Mouse (Mus musculus): ENCODE results near the gene Gm37240. TPM values are rescaled to one million over a fixed set of nuclear protein-coding genes. Genes with fewer than 3 reads are reported as not detected.

Gm37240 gene
- total RNA-seq, 1 experiment, result 1.2 TPM

- Histone ChIP-seq H3K9ac (ENCODE audit: insufficient read depth, low read depth, low read length, poor library complexity, severe bottlenecking) (no peak overlapping the region), H3K4me1 (ENCODE audit: control insufficient read depth in 2 of 2, insufficient read depth in 2 of 2, low read length in 2 of 2, poor library complexity in 1 of 2) (peaks cover 9 to 13% of the 10 kb centered on the region in 2 experiments), H3K27ac (ENCODE audit: insufficient read depth, low read depth, low read length, poor library complexity, severe bottlenecking) (no peak overlapping the region), H3K4me3 (ENCODE audit: insufficient read depth in 1 of 2, low read depth in 1 of 2, low read length in 2 of 2, poor library complexity in 1 of 2, severe bottlenecking in 1 of 2) (no peak overlapping the region), H3K9me3 (ENCODE audit: control insufficient read depth, insufficient read depth, low read depth, low read length) (no peaks in the 10 kb centered on the region), H3K36me3 (ENCODE audit: control insufficient read depth, insufficient read depth, low read length, poor library complexity, severe bottlenecking) (no peaks in the 10 kb centered on the region)
- TF ChIP-seq ZNF384 (IDR thresholded peaks at IDR 0.05; ENCODE audit: low read depth, low read length) (no peak), CHD2 (IDR thresholded peaks at IDR 0.05; ENCODE audit: low read depth, low read length) (no peak), MAFK (IDR thresholded peaks at IDR 0.05; ENCODE audit: insufficient read depth, low read depth, low read length) (no peak), HCFC1 (IDR thresholded peaks at IDR 0.05; ENCODE audit: borderline replicate concordance, insufficient read depth, low read length) (no peak), ZC3H11A (IDR thresholded peaks at IDR 0.05; ENCODE audit: borderline replicate concordance, low read depth, low read length) (no peak)
- in situ Hi-C loops (cut with MboI; ENCODE audit: low sequenced_read_pairs in 2 of 2, unreplicated experiment in 2 of 2), result no loop called here
- DNase-seq (ENCODE audit: low read depth, low spot score), result no peak
Measured at GRCm38 (mm10) chr3:85340491-85340890, 546.8 kb downstream of the Gm37240 start.

- H3K4me1 ChIP-seq (ENCODE audit: control insufficient read depth in 2 of 2, insufficient read depth in 2 of 2, low read length in 2 of 2, poor library complexity in 1 of 2), result peaks cover 9 to 13% of the 10 kb centered on the region in 2 experiments
- TF ChIP-seq ZNF384 (IDR thresholded peaks at IDR 0.05; ENCODE audit: low read depth, low read length) (no peak), CHD2 (IDR thresholded peaks at IDR 0.05; ENCODE audit: low read depth, low read length) (no peak), MAFK (IDR thresholded peaks at IDR 0.05; ENCODE audit: insufficient read depth, low read depth, low read length) (no peak), HCFC1 (IDR thresholded peaks at IDR 0.05; ENCODE audit: borderline replicate concordance, insufficient read depth, low read length) (no peak), ZC3H11A (IDR thresholded peaks at IDR 0.05; ENCODE audit: borderline replicate concordance, low read depth, low read length) (no peak)
- no peak overlapping the region for H3K4me3 ChIP-seq (ENCODE audit: insufficient read depth in 1 of 2, low read depth in 1 of 2, low read length in 2 of 2, poor library complexity in 1 of 2, severe bottlenecking in 1 of 2)
- no peak overlapping the region for H3K27ac ChIP-seq (ENCODE audit: insufficient read depth, low read depth, low read length, poor library complexity, severe bottlenecking)
- no peaks in the 10 kb centered on the region for H3K9me3 ChIP-seq (ENCODE audit: control insufficient read depth, insufficient read depth, low read depth, low read length)
- DNase-seq (ENCODE audit: low read depth, low spot score), result no peak
- in situ Hi-C loops (cut with MboI; ENCODE audit: low sequenced_read_pairs in 2 of 2, unreplicated experiment in 2 of 2), result no loop called here
- no peak overlapping the region for H3K9ac ChIP-seq (ENCODE audit: insufficient read depth, low read depth, low read length, poor library complexity, severe bottlenecking)
- no peaks in the 10 kb centered on the region for H3K36me3 ChIP-seq (ENCODE audit: control insufficient read depth, insufficient read depth, low read length, poor library complexity, severe bottlenecking)
Measured at GRCm38 (mm10) chr3:85339926-85340325, 547.4 kb downstream of the Gm37240 start.

GRCm38 (mm10) chr3:85339269-85339820 lies 548.0 kb downstream of the Gm37240 start:
- H3K36me3 ChIP-seq (ENCODE audit: control insufficient read depth, insufficient read depth, low read length, poor library complexity, severe bottlenecking), result no peaks in the 10 kb centered on the region
- TF ChIP-seq ZC3H11A (IDR thresholded peaks at IDR 0.05; ENCODE audit: borderline replicate concordance, low read depth, low read length) (no peak), CHD2 (IDR thresholded peaks at IDR 0.05; ENCODE audit: low read depth, low read length) (no peak), ZNF384 (IDR thresholded peaks at IDR 0.05; ENCODE audit: low read depth, low read length) (no peak), HCFC1 (IDR thresholded peaks at IDR 0.05; ENCODE audit: borderline replicate concordance, insufficient read depth, low read length) (no peak), MAFK (IDR thresholded peaks at IDR 0.05; ENCODE audit: insufficient read depth, low read depth, low read length) (no peak)
- in situ Hi-C loops (cut with MboI; ENCODE audit: low sequenced_read_pairs in 2 of 2, unreplicated experiment in 2 of 2), result no loop called here
- no peak overlapping the region for H3K9ac ChIP-seq (ENCODE audit: insufficient read depth, low read depth, low read length, poor library complexity, severe bottlenecking)
- no peaks in the 10 kb centered on the region for H3K9me3 ChIP-seq (ENCODE audit: control insufficient read depth, insufficient read depth, low read depth, low read length)
- H3K4me3 ChIP-seq (ENCODE audit: insufficient read depth in 1 of 2, low read depth in 1 of 2, low read length in 2 of 2, poor library complexity in 1 of 2, severe bottlenecking in 1 of 2), result no peak overlapping the region
- H3K4me1 ChIP-seq (ENCODE audit: control insufficient read depth in 2 of 2, insufficient read depth in 2 of 2, low read length in 2 of 2, poor library complexity in 1 of 2), result peaks cover 9 to 13% of the 10 kb centered on the region in 2 experiments
- H3K27ac ChIP-seq (ENCODE audit: insufficient read depth, low read depth, low read length, poor library complexity, severe bottlenecking), result no peak overlapping the region
- DNase-seq (ENCODE audit: low read depth, low spot score), result no peak

- no peak for DNase-seq (ENCODE audit: low read depth, low spot score)
- TF ChIP-seq MAFK (IDR thresholded peaks at IDR 0.05; ENCODE audit: insufficient read depth, low read depth, low read length), result no peak
- no peak for TF ChIP-seq ZNF384 (IDR thresholded peaks at IDR 0.05; ENCODE audit: low read depth, low read length)
- TF ChIP-seq ZC3H11A (IDR thresholded peaks at IDR 0.05; ENCODE audit: borderline replicate concordance, low read depth, low read length), result no peak
- H3K4me1 ChIP-seq (ENCODE audit: control insufficient read depth in 2 of 2, insufficient read depth in 2 of 2, low read length in 2 of 2, poor library complexity in 1 of 2), result peaks cover 9 to 13% of the 10 kb centered on the region in 2 experiments
- no peaks in the 10 kb centered on the region for H3K9me3 ChIP-seq (ENCODE audit: control insufficient read depth, insufficient read depth, low read depth, low read length)
- no peak overlapping the region for H3K27ac ChIP-seq (ENCODE audit: insufficient read depth, low read depth, low read length, poor library complexity, severe bottlenecking)
- no peak overlapping the region for H3K9ac ChIP-seq (ENCODE audit: insufficient read depth, low read depth, low read length, poor library complexity, severe bottlenecking)
- H3K4me3 ChIP-seq (ENCODE audit: insufficient read depth in 1 of 2, low read depth in 1 of 2, low read length in 2 of 2, poor library complexity in 1 of 2, severe bottlenecking in 1 of 2), result no peak overlapping the region
- H3K36me3 ChIP-seq (ENCODE audit: control insufficient read depth, insufficient read depth, low read length, poor library complexity, severe bottlenecking), result no peaks in the 10 kb centered on the region
- in situ Hi-C loops (cut with MboI; ENCODE audit: low sequenced_read_pairs in 2 of 2, unreplicated experiment in 2 of 2), result no loop called here
Measured at GRCm38 (mm10) chr3:85338755-85339095, 548.6 kb downstream of the Gm37240 start.

Data from ES-E14 (cell line).